Mouse (Mus musculus) E14TG2a.4 (cell line): ENCODE results near the gene Scaf4.

Experiments
- CTCF ChIP-seq: conservative IDR thresholded peaks from 2 replicates; pipeline ENCODE4 v1.5.1; 2014; ENCODE audit warnings: low read length
- POU5F1 ChIP-seq: IDR thresholded peaks from 2 replicates; pipeline ENCODE4 v1.6.1; 2014; ENCODE audit warnings: low read length, borderline replicate concordance

- TF ChIP-seq CTCF (no peak), POU5F1 (no peak)
Observed at GRCm38 (mm10) chr16:90282620-90283265, 1.6 kb downstream of the Scaf4 start.
